Mouse (Mus musculus) kidney, embryonic 15.5 days (tissue): Measurements from ENCODE around the gene Bmx. TPM values are rescaled to one million over a fixed set of nuclear protein-coding genes. Genes with fewer than 3 reads are reported as not detected.

Experiments
- ATAC-seq: fragments of 200-750 bp; cut with Nextera tagmentation; replicated peaks from 2 replicates; pipeline ENCODE4 v1.8.0; 2017; ENCODE audit warnings: moderate TSS enrichment; ENCODE audit not compliant: low FRiP score
- H3K27ac ChIP-seq: fragments of 300-500 bp; sonication (generic); 2 replicates; pipeline ENCODE4 v1.5.1; 2015; ENCODE audit warnings: mild to moderate bottlenecking, inconsistent platforms
- H3K27me3 ChIP-seq: fragments of 300-500 bp; sonication (generic); 2 replicates; pipeline ENCODE4 v1.6.1; 2015; ENCODE audit warnings: inconsistent platforms
- H3K36me3 ChIP-seq: fragments of 300-500 bp; sonication (generic); 2 replicates; pipeline ENCODE4 v1.6.1; 2015; ENCODE audit warnings: inconsistent platforms
- H3K4me1 ChIP-seq: fragments of 300-500 bp; sonication (generic); 2 replicates; pipeline ENCODE4 v1.6.1; 2015; ENCODE audit warnings: inconsistent platforms
- H3K4me2 ChIP-seq: fragments of 300-500 bp; sonication (generic); 2 replicates; pipeline ENCODE4 v1.6.1; 2015; ENCODE audit warnings: moderate library complexity, mild to moderate bottlenecking, inconsistent platforms
- H3K4me3 ChIP-seq: fragments of 300-500 bp; sonication (generic); replicated peaks from 2 replicates; pipeline ENCODE4 v1.5.1; 2015; ENCODE audit warnings: mild to moderate bottlenecking, inconsistent platforms
- H3K9ac ChIP-seq: fragments of 300-500 bp; sonication (generic); 2 replicates; pipeline ENCODE4 v1.6.1; 2015; ENCODE audit warnings: mild to moderate bottlenecking, inconsistent platforms
- H3K9me3 ChIP-seq: fragments of 300-500 bp; sonication (generic); replicated peaks from 2 replicates; pipeline ENCODE4 v1.6.1; 2016; ENCODE audit warnings: inconsistent platforms
- WGBS: fragments of 180-500 bp; shearing (Covaris S2); methylation state at CpG from one replicate; pipeline ENCODE4 v1.1.7; 2015; ENCODE audit warnings: mixed read lengths; 5-methylcytosine and 5-hydroxymethylcytosine counted together
- polyA plus RNA-seq: library from polyadenylated mRNA; unstranded; fragments of >200 nt; fragmentation: Nextera tagmentation; extraction: Ambion mirVana; gene quantifications from 2 replicates; pipeline ENCODE4 v1.2.1, GENCODE M21; 2015

Gene Bmx
- polyA plus RNA-seq, 1 experiment from 2014 or later = 1.2 TPM

DNA sequence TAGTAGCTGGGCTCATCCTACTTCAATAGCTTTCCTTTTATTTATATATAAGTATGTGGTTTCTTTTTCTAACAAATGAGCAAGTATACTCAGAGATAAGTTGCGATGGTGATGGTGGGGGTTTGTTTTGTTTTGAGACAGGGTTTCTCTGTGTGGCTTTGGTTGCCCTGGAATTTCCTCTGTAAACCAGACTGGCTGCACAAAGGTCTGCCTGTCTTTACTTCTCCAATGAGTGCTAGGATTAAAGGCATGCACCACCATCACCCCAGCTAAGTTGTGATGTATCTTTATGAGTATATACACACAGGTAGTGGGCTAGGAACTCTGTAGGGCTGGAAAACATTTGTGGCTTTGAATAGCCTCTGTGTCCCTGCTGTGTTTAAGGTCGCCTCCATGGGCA is 11.3 kb downstream of the Bmx start:
- Histone ChIP-seq H3K4me2 (no peak overlapping the region), H3K9ac (no peak overlapping the region), H3K27me3 (peaks cover 30% of the 10 kb centered on the region), H3K27ac (no peak overlapping the region), H3K4me3 (no peak overlapping the region), H3K36me3 (no peaks in the 10 kb centered on the region), H3K4me1 (no peaks in the 10 kb centered on the region), H3K9me3 (no peaks in the 10 kb centered on the region)
- no peak for ATAC-seq
- 77% methylated on average over 2 of the region's 2 CpGs for WGBS

DNA sequence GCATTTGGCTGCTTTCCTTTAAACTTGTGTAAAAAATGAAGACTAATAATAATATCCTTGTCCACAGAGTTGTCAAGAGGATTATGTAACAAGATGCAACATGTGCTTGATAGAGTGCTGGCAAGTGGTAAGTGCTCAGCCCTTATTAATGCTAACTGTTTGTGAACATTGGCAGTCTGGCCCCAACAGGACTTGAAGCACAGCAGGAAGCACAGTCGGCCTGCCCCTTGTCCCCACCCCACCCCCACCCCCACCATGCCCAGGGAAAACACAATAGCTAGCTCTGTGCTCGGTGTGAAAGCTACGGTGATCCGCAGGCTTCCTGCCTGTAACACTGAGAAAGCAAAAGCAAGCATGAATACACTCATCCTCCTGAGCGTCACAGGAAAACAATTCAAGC is 12.3 kb downstream of the Bmx start:
- H3K36me3 ChIP-seq = no peaks in the 10 kb centered on the region
- no peak for ATAC-seq
- WGBS = 28% methylated on average over 5 of the region's 5 CpGs
- H3K4me3 ChIP-seq = no peak overlapping the region
- H3K9ac ChIP-seq = no peak overlapping the region
- H3K27me3 ChIP-seq = peaks cover 28% of the 10 kb centered on the region
- no peaks in the 10 kb centered on the region for H3K9me3 ChIP-seq
- H3K4me1 ChIP-seq = no peaks in the 10 kb centered on the region
- no peak overlapping the region for H3K4me2 ChIP-seq
- no peak overlapping the region for H3K27ac ChIP-seq

DNA sequence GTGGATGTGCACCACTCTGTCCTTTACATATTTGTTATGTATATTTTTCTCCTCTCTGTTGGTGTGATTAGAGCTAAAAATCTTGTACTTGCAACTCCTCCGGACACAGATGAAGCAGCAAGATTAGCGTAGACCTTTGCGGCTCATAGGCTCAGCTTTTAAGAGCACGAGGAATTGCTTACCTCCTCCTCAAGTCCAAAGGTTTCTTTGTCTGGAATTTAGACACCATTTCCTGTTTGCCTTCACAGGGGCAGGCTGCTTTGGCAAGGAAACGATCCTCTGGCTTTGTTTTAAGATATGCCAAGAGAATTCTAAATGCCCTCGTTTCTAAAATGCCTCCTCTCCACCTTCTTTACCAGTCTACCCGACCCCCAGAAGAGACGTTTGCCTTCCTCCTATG is 24.6 kb downstream of the Bmx start:
- Histone ChIP-seq H3K4me2 (no peak overlapping the region), H3K9ac (no peak overlapping the region), H3K27me3 (0 out of 2 replicates have a peak, but pooled peaks cover 15% of the 10 kb centered on the region), H3K4me3 (no peak overlapping the region), H3K36me3 (no peaks in the 10 kb centered on the region), H3K27ac (no peak overlapping the region), H3K4me1 (no peaks in the 10 kb centered on the region), H3K9me3 (no peaks in the 10 kb centered on the region)
- ATAC-seq = no peak
- 58% methylated on average over 8 of the region's 8 CpGs for WGBS

DNA sequence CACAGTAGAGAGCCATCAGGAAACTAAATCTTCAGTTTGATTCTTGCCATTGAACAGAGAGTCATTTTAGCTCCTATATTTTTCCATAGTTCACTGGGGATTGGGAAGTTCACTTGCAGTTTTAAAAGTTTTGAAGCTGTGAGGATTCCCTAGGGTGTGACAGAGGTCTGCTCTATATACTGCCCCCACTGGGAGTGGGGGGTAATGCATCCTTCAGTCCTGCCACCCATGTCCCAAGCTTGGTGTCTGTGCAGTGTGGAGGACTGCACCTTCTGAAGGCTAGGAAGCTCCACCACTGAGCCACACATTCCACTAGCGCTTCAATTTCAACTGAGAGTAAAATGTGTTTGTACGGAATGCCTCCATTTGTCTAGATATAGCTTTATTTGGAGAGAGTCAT is 36.0 kb downstream of the Bmx start:
- 81% methylated on average over 2 of the region's 2 CpGs for WGBS
- no peak overlapping the region for H3K9ac ChIP-seq

DNA sequence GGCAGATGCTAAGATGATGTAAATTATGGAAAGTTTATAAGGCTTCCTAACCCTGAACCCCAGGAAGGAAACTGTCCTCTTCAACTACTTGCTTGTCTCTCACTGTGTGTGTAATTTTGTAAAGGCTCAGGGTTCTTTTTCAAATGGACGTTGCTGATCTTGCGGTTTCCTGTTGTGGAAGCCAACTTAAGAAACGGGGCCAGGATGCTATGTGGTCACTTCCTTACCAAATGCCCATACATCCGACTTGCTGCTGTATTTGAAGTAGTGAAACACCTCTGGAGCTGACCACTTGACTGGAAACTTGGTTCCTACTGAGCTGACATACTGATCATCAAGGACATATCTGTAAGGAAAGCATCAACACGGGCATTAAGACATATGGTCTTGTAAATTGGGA is 57.4 kb downstream of the Bmx start:
- peaks cover 9% of the 10 kb centered on the region; the same call in 1 of the 2 replicates for H3K27me3 ChIP-seq
- no peak overlapping the region for H3K4me3 ChIP-seq
- H3K4me1 ChIP-seq = no peaks in the 10 kb centered on the region
- no peak overlapping the region for H3K27ac ChIP-seq
- 74% methylated on average over 5 of the region's 5 CpGs for WGBS
- ATAC-seq = no peak
- H3K9ac ChIP-seq = no peak overlapping the region
- no peak overlapping the region for H3K4me2 ChIP-seq
- no peaks in the 10 kb centered on the region for H3K36me3 ChIP-seq
- no peaks in the 10 kb centered on the region for H3K9me3 ChIP-seq

More for the DNA sequence above, 36.0 kb downstream of the Bmx start:
- no peaks in the 10 kb centered on the region for H3K4me1 ChIP-seq
- H3K27ac ChIP-seq = no peak overlapping the region
- 0 out of 2 replicates have a peak, but pooled peaks have one; percentile 49 for ATAC-seq
- peaks cover 8% of the 10 kb centered on the region; the same call in 1 of the 2 replicates for H3K27me3 ChIP-seq
- no peaks in the 10 kb centered on the region for H3K36me3 ChIP-seq
- H3K9me3 ChIP-seq = no peaks in the 10 kb centered on the region
- H3K4me2 ChIP-seq = no peak overlapping the region
- H3K4me3 ChIP-seq = no peak overlapping the region

DNA sequence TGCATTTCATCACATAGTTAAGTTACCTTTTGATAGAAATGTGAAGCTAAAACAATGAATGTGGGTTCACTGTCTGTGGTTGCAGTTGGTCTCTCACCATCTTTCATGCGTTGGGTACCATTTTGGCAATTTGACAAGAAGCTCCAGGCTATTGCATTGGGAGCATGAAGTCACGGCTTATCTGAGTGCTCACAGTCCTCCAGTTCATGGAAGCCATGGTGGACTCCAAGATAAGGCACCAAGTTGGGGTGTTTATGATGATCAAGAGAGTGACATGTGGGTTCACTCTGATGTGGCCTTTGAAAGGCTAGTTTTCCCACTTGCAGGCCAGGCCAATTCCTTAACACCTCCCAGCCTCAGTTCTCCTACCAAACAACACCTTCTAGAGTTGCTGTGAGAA is 60.3 kb downstream of the Bmx start:
- 87% methylated on average over 2 of the region's 2 CpGs for WGBS
- H3K4me1 ChIP-seq = no peaks in the 10 kb centered on the region

DNA sequence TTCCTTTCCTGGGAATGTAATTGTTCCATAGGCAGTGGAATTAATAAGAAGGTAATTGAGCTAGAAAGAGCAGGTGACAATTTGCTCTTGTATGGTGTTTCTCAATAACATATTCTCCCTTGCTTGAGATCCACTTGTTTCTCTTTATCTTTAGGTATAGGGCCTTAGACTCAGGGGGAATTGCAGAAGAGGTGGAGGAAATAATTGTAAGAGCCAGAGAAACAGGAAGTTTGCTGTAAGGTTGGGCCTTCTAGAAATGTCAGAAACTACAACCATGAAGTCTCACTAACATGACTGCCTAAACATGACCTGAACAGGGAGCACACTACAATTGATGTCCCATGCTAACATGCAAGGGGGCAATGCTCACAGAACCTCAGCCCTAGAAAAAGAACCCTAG is 68.1 kb downstream of the Bmx start:
- no peak overlapping the region for H3K27ac ChIP-seq
- no peaks in the 10 kb centered on the region for H3K9me3 ChIP-seq
- no peak overlapping the region for H3K4me3 ChIP-seq
- no peaks in the 10 kb centered on the region for H3K36me3 ChIP-seq
- ATAC-seq = no peak
- no peaks in the 10 kb centered on the region for H3K4me1 ChIP-seq
- H3K4me2 ChIP-seq = no peak overlapping the region
- H3K9ac ChIP-seq = no peak overlapping the region
- peaks cover 22% of the 10 kb centered on the region for H3K27me3 ChIP-seq

More for the DNA sequence above, 60.3 kb downstream of the Bmx start:
- Histone ChIP-seq H3K4me3 (no peak overlapping the region), H3K27ac (no peak overlapping the region), H3K4me2 (no peak overlapping the region), H3K9ac (no peak overlapping the region), H3K36me3 (no peaks in the 10 kb centered on the region), H3K27me3 (peaks cover 9% of the 10 kb centered on the region; the same call in 1 of the 2 replicates), H3K9me3 (no peaks in the 10 kb centered on the region)
- no peak for ATAC-seq

DNA sequence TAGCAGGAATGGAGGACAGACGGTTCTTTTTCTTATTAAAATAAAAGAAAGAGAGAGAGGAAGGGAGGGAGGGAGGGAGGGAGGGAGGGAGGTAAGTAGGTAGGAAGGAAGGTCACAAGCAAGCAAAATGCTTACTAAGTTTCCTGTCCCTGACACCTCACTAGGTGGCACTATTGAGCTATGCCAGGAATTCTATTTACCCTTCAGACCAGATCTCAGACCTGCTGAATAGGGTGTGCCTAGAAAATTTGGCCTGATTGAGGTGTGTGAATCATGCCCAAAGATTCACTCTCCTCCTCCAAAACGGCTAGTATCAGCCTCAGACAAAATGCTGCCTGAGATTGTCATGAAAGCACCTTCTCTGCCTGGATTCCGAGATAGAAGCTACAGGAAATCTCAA is 74.1 kb downstream of the Bmx start:
- Histone ChIP-seq H3K27me3 (peaks cover 44% of the 10 kb centered on the region), H3K9me3 (no peaks in the 10 kb centered on the region), H3K36me3 (no peaks in the 10 kb centered on the region), H3K4me1 (no peaks in the 10 kb centered on the region), H3K9ac (no peak overlapping the region), H3K27ac (no peak overlapping the region), H3K4me3 (no peak overlapping the region), H3K4me2 (no peak overlapping the region)
- no peak for ATAC-seq
- 48% methylated on average over 3 of the region's 3 CpGs for WGBS

DNA sequence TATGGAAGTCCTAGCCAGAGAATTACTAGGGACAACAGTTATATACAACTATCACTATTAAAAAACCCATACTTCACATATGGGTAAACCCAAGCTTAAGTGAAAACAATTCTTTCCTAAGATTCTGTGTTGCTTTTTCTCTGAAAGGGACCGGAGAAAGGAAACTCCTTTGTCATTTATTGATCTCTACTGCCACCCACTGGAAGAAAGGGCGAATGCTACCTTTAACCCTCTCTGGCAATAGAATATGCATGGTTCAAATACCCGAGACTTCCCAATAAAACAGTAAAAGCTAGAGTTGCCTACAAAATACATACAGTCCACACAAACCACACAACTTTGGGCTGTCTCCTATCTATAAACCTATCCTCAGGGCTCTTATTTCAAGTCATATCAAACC is 78.2 kb downstream of the Bmx start:
- no peak; the same call in 1 of the 2 replicates for ATAC-seq
- H3K4me3 ChIP-seq = no peak overlapping the region
- H3K4me2 ChIP-seq = no peak overlapping the region
- H3K9ac ChIP-seq = no peak overlapping the region
- H3K4me1 ChIP-seq = no peaks in the 10 kb centered on the region
- no peak overlapping the region for H3K27ac ChIP-seq
- H3K27me3 ChIP-seq = peaks cover 40% of the 10 kb centered on the region
- WGBS = 11% methylated on average over 3 of the region's 3 CpGs
- H3K36me3 ChIP-seq = no peaks in the 10 kb centered on the region
- H3K9me3 ChIP-seq = no peaks in the 10 kb centered on the region

DNA sequence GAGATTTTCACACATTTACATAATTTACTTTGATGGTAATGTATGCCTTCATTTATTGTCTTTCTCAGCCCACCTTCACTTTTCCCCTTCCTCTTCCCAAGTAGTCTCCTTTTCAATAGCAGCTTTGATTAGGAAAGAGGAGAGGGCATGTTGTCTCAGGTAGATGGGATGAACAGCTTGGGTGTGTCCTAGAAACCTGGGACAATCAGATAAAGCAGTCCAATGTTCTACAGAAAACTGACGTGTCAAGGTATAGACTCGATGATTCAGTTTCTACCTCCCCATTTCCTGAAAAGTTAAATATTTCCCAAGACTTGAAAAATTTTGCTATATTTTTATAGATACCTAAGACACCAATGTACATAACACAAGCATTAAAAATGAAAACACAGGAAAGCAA is 79.1 kb downstream of the Bmx start:
- WGBS = 88% methylated on average over 2 of the region's 2 CpGs
- no peaks in the 10 kb centered on the region for H3K4me1 ChIP-seq
- ATAC-seq = no peak
- H3K27me3 ChIP-seq = peaks cover 42% of the 10 kb centered on the region
- no peaks in the 10 kb centered on the region for H3K9me3 ChIP-seq
- no peak overlapping the region for H3K4me3 ChIP-seq
- no peak overlapping the region for H3K9ac ChIP-seq
- H3K36me3 ChIP-seq = no peaks in the 10 kb centered on the region
- no peak overlapping the region for H3K27ac ChIP-seq
- H3K4me2 ChIP-seq = no peak overlapping the region

DNA sequence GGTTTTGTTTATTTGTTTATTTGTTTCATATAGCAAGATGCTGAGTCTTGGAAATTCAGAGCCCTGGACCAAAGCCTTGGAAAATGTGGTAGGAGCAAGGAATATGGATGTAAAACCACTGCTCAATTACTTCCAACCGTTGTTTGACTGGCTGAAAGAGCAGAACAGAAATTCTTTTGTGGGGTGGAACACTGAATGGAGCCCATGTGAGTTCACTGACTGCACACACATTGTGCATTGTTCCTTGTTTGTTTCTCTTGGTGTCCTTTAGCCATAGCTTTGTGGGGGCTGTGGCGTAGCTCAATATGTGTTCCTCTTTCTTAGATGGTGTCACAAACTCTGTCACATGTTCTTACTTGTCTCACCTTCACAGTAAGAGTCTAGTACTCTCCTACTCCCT is 82.2 kb downstream of the Bmx start:
- Histone ChIP-seq H3K4me3 (no peak overlapping the region), H3K27me3 (peaks cover 41% of the 10 kb centered on the region), H3K9me3 (no peaks in the 10 kb centered on the region), H3K4me1 (no peaks in the 10 kb centered on the region), H3K9ac (no peak overlapping the region), H3K27ac (no peak overlapping the region), H3K36me3 (no peaks in the 10 kb centered on the region), H3K4me2 (no peak overlapping the region)
- no peak for ATAC-seq
- 84% methylated on average over 2 of the region's 2 CpGs for WGBS

DNA sequence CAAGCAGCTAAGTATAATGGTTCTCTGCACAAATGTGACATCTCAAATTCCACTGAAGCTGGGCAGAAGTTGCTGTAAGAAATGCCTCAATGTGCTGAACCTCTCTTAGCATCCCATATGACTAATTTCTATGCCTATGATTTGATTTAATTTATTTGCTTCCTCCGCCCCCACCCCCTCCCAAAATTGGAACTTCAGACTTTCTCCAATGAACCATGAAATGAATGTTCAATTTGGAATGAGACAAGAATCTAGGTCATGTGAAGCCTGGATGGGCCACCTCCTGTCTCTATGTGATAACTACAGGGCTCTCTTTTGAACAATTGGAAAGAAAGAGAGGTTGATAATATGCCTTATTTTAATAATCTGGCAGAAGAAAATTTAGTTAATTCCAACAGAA is 82.7 kb downstream of the Bmx start:
- no peak overlapping the region for H3K9ac ChIP-seq
- ATAC-seq = no peak
- no peak overlapping the region for H3K4me2 ChIP-seq
- H3K9me3 ChIP-seq = no peaks in the 10 kb centered on the region
- H3K27ac ChIP-seq = no peak overlapping the region
- H3K4me3 ChIP-seq = no peak overlapping the region
- H3K36me3 ChIP-seq = no peaks in the 10 kb centered on the region
- 81% methylated on average over 1 of the region's 1 CpGs for WGBS
- peaks cover 41% of the 10 kb centered on the region for H3K27me3 ChIP-seq
- no peaks in the 10 kb centered on the region for H3K4me1 ChIP-seq

DNA sequence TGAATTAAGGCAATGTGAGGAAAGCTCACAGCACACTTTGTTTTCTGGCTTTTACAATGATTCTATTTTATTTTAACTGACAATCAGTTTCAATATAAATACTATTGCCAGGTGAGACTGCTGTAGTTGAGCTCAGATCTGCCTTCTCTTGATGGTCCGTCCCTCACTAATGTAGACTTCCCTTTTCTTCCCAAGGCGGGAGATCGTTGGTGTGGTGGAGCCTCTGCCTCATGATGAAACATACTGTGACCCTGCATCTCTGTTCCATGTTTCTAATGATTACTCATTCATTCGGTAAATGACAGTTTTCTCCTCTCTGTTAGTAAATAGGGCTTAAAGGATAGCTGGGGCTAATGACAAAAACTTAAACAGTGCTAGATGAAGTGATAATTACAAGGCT is 84.1 kb downstream of the Bmx start:
- ATAC-seq = no peak
- Histone ChIP-seq H3K9ac (no peak overlapping the region), H3K4me1 (no peaks in the 10 kb centered on the region), H3K27ac (no peak overlapping the region), H3K36me3 (no peaks in the 10 kb centered on the region), H3K27me3 (peaks cover 36% of the 10 kb centered on the region), H3K4me3 (no peak overlapping the region), H3K9me3 (no peaks in the 10 kb centered on the region), H3K4me2 (no peak overlapping the region)
- WGBS = 92% methylated on average over 4 of the region's 4 CpGs
